Mouse (Mus musculus): ENCODE measurements around the gene Sept9. TPM values are rescaled to one million over a fixed set of nuclear protein-coding genes. Genes with fewer than 3 reads are reported as not detected.
A peak's percentile ranks its signal among the peaks of the same experiment; 100 is the strongest.

The Sept9 gene
- polyA plus RNA-seq, 1 experiment from 2014 or later = 40.8 TPM

DNA sequence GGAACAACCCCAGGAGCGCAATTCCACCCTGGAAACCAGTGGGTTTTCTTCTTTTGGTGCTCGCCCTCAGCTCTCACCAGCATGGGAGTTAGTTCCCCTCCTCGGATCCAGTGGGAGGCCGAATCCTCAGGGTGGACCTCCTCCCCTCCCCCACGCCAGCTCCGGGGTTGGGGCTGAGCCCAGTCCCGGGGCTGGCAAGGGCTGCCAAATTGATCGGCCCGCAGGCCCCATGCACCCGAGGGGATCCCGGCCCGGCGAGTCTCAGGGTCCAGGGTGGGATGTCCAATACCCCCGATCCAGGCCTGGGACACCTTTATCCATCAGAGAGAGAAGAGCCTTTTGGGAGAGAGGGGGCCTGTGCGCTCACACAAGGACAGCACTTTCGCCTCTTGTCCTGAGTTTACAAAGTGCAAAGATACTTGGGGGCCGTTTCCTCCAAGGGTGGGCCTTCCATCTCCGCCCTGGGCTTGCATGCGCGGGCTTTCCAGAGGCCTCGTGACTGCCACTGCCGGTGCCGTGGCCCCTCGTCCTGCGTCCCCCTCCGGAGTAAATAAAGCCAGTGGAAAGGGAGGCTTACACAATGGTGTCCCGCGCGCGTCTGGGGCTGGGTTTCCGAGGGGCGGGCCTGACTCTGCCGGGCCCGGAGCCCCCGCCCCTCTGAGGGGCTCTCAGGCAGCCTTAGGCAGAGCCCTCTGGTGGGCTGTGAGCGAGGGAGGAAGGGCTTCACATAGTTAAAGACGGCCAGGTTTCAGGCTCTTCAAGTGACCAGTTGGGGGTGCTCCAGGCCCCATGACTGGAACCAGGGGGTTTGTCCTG lies 67.7 kb downstream of the Sept9 start:
- under 1% methylated on average over 37 of the region's 37 CpGs for WGBS (ENCODE audit: insufficient replicate concordance)
- H3K27ac ChIP-seq (ENCODE audit: low read length) = no peak overlapping the region

DNA sequence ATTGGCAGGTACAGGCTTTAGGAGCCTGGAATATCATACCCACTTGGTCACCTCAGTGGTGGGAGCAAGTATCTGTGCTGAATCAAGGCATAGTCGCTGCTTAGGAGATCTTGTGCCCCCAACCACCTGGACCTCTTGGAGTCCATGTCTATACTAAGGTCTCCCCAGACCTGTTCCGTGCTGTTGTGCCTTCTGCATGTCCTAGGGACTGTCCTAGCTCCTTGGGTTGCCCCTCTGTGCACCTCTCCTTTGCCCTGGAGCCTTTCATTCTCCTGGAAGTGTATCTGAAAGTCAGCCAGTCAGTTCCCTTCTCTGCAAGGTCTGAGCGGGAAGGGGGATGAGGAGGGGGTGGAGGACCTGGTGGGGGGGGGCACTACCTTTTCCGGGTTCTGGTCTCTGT lies 68.4 kb downstream of the Sept9 start:
- no peak for ATAC-seq (ENCODE audit: low read depth)
- H3K9ac ChIP-seq (ENCODE audit: low read depth, low read length) = no peak overlapping the region
- H3K9me3 ChIP-seq (replicated peaks; ENCODE audit: control insufficient read depth, low read length) = no peaks in the 10 kb centered on the region
- no peak overlapping the region for H3K4me3 ChIP-seq (ENCODE audit: low read depth, low read length)
- H3K36me3 ChIP-seq (ENCODE audit: control insufficient read depth, insufficient read depth) = no peaks in the 10 kb centered on the region
- peaks cover 8% of the 10 kb centered on the region for H3K4me1 ChIP-seq (ENCODE audit: control insufficient read depth, low read depth, low read length)
- no peak overlapping the region for H3K4me2 ChIP-seq (ENCODE audit: low read depth, low read length)
- H3K27me3 ChIP-seq (ENCODE audit: control insufficient read depth, insufficient read depth, low read depth, low read length) = peaks cover 23% of the 10 kb centered on the region
- 18% methylated on average over 4 of the region's 4 CpGs for WGBS (ENCODE audit: insufficient replicate concordance)
- no peak overlapping the region for H3K27ac ChIP-seq (ENCODE audit: low read length)

More for the DNA sequence above, 67.7 kb downstream of the Sept9 start:
- H3K4me1 ChIP-seq (ENCODE audit: control insufficient read depth, low read depth, low read length) = peaks cover 8% of the 10 kb centered on the region
- H3K4me2 ChIP-seq (ENCODE audit: low read depth, low read length) = peak overlapping the region; percentile 64
- H3K9ac ChIP-seq (ENCODE audit: low read depth, low read length) = peak overlapping the region; percentile 48
- no peaks in the 10 kb centered on the region for H3K9me3 ChIP-seq (replicated peaks; ENCODE audit: control insufficient read depth, low read length)
- H3K27me3 ChIP-seq (ENCODE audit: control insufficient read depth, insufficient read depth, low read depth, low read length) = peaks cover 23% of the 10 kb centered on the region
- peak overlapping the region; percentile 58 for H3K4me3 ChIP-seq (ENCODE audit: low read depth, low read length)
- peak; percentile 41 for ATAC-seq (ENCODE audit: low read depth)
- H3K36me3 ChIP-seq (ENCODE audit: control insufficient read depth, insufficient read depth) = no peaks in the 10 kb centered on the region

DNA sequence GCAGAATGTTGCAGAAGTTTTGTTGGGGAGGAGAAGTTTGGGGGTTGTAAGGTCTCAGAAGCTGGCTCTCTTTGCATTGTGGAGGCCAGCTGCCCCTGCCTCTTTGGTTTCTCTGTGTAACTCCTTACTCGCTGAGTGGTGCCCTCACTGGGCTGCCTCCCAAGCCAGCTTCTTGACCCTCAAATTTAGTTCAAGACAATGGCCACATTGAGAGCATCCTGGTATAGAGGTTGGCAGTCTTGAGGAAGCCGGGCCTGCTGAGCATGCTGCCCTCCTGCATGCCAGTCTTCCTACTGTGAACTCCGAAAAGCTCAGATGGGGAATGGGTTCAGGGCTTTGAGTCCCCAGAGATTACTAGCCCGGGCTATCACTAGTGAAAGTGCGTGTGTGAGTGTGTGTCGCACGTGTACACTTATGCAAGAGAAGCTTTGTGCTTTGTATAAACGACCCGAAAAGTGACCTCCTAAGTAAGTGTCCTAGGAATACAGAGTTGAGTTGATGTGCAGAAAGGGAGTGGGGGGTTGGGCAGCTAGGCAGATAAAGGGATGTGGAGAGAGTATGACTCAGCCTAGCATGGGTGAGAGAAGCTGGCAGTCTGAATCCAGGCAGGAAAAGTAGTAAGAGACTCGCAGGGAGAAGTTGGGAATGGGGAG lies 69.0 kb downstream of the Sept9 start:
- no peak overlapping the region for H3K9ac ChIP-seq (ENCODE audit: low read depth, low read length)
- no peak overlapping the region for H3K27ac ChIP-seq (ENCODE audit: low read length)
- 51% methylated on average over 10 of the region's 10 CpGs for WGBS (ENCODE audit: insufficient replicate concordance)

DNA sequence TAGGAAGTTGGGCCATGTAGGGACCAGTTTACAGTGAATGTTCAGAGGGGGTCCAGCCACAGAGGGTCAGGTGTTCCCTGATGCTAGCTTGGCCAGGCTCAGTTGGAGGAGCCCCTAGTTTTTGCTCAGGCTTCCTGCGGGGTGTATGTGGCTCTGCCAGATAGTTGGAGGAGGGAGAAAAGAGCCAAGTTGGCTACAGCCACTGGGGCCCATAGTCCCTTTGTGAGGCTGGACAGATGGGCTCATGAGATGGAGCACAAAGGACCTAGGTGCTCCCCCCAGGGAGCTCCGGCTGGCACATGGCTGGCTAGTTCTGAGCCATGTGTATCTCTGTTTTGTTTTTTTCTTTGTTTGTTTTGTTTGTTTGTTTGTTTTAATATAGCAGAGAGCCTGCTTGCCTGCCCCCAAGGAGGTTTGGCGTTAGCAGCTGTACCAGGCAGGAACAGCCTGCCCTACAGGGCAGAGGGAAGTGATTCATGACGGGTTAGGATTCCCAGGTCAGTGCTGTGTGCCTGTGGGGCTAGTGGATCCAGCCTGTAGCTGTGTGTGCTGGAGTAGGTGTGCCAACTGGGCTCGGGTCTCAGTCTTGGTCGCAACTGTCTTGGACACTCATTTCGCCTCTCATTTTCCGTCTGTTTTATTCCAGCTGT lies 69.7 kb downstream of the Sept9 start:
- H3K4me1 ChIP-seq (ENCODE audit: control insufficient read depth, low read depth, low read length) = peaks cover 2% of the 10 kb centered on the region
- 60% methylated on average over 8 of the region's 8 CpGs for WGBS (ENCODE audit: insufficient replicate concordance)

More for the DNA sequence above, 69.0 kb downstream of the Sept9 start:
- ATAC-seq (ENCODE audit: low read depth) = no peak
- Histone ChIP-seq H3K4me3 (ENCODE audit: low read depth, low read length) (no peak overlapping the region), H3K36me3 (ENCODE audit: control insufficient read depth, insufficient read depth) (no peaks in the 10 kb centered on the region), H3K4me2 (ENCODE audit: low read depth, low read length) (no peak overlapping the region), H3K4me1 (ENCODE audit: control insufficient read depth, low read depth, low read length) (peaks cover 4% of the 10 kb centered on the region), H3K27me3 (ENCODE audit: control insufficient read depth, insufficient read depth, low read depth, low read length) (peaks cover 23% of the 10 kb centered on the region), H3K9me3 (replicated peaks; ENCODE audit: control insufficient read depth, low read length) (no peaks in the 10 kb centered on the region)

DNA sequence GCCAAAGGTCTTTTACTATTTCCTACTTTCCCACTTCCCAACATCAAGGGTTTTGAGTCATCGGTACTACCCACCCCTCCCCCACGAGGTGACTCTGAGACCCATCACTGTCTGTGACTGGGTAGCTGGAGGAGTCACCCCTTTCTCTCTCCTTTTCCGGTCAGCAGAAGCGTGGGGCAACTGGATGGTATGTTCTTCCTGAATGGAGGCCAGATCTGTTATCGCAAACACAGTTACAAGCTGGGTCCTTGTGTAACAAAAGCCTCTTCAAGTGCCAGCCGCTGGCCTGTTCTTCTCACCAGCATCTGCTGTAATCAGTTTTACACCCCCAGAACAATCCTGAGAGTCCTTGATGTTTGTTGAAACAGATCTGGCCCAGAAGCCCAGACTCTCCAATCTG lies 70.5 kb downstream of the Sept9 start:
- Histone ChIP-seq H3K9ac (ENCODE audit: low read depth, low read length) (no peak overlapping the region), H3K9me3 (replicated peaks; ENCODE audit: control insufficient read depth, low read length) (no peaks in the 10 kb centered on the region), H3K4me3 (ENCODE audit: low read depth, low read length) (no peak overlapping the region), H3K4me1 (ENCODE audit: control insufficient read depth, low read depth, low read length) (peaks cover 2% of the 10 kb centered on the region), H3K4me2 (ENCODE audit: low read depth, low read length) (no peak overlapping the region), H3K27me3 (ENCODE audit: control insufficient read depth, insufficient read depth, low read depth, low read length) (peaks cover 23% of the 10 kb centered on the region), H3K27ac (ENCODE audit: low read length) (no peak overlapping the region), H3K36me3 (ENCODE audit: control insufficient read depth, insufficient read depth) (no peaks in the 10 kb centered on the region)
- ATAC-seq (ENCODE audit: low read depth) = no peak
- 56% methylated on average over 6 of the region's 6 CpGs for WGBS (ENCODE audit: insufficient replicate concordance)

More for the DNA sequence above, 69.7 kb downstream of the Sept9 start:
- Histone ChIP-seq H3K27ac (ENCODE audit: low read length) (no peak overlapping the region), H3K4me3 (ENCODE audit: low read depth, low read length) (no peak overlapping the region), H3K9me3 (replicated peaks; ENCODE audit: control insufficient read depth, low read length) (no peaks in the 10 kb centered on the region), H3K4me2 (ENCODE audit: low read depth, low read length) (no peak overlapping the region), H3K9ac (ENCODE audit: low read depth, low read length) (no peak overlapping the region), H3K36me3 (ENCODE audit: control insufficient read depth, insufficient read depth) (no peaks in the 10 kb centered on the region), H3K27me3 (ENCODE audit: control insufficient read depth, insufficient read depth, low read depth, low read length) (peaks cover 23% of the 10 kb centered on the region)
- no peak for ATAC-seq (ENCODE audit: low read depth)

DNA sequence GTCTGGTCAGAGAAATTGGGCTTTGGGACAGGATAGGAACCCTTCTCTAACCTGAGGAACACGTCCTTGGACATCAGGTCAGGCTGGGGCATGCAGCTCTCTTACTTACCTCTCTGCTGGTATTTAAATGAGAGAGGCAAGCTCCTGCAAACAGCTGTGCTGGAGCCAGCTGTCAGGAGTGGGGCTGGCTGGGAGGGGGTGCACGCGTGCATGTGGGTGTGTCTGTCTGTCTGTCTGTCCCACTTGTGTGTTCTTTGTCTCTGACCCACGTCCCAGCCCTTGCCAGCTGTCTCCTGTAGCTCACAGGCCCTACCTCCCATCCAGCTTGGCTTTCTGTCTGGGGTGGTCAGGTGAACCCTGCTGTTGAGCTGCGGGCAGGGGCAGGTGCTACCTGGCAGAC lies 75.5 kb downstream of the Sept9 start:
- H3K4me2 ChIP-seq (ENCODE audit: low read depth, low read length) = no peak overlapping the region
- WGBS (ENCODE audit: insufficient replicate concordance) = 54% methylated on average over 5 of the region's 5 CpGs
- H3K36me3 ChIP-seq (ENCODE audit: control insufficient read depth, insufficient read depth) = no peaks in the 10 kb centered on the region
- no peaks in the 10 kb centered on the region for H3K27me3 ChIP-seq (ENCODE audit: control insufficient read depth, insufficient read depth, low read depth, low read length)
- ATAC-seq (ENCODE audit: low read depth) = no peak
- no peak overlapping the region for H3K27ac ChIP-seq (ENCODE audit: low read length)
- peaks cover 14% of the 10 kb centered on the region for H3K4me1 ChIP-seq (ENCODE audit: control insufficient read depth, low read depth, low read length)
- H3K4me3 ChIP-seq (ENCODE audit: low read depth, low read length) = no peak overlapping the region
- no peak overlapping the region for H3K9ac ChIP-seq (ENCODE audit: low read depth, low read length)
- H3K9me3 ChIP-seq (replicated peaks; ENCODE audit: control insufficient read depth, low read length) = no peaks in the 10 kb centered on the region

DNA sequence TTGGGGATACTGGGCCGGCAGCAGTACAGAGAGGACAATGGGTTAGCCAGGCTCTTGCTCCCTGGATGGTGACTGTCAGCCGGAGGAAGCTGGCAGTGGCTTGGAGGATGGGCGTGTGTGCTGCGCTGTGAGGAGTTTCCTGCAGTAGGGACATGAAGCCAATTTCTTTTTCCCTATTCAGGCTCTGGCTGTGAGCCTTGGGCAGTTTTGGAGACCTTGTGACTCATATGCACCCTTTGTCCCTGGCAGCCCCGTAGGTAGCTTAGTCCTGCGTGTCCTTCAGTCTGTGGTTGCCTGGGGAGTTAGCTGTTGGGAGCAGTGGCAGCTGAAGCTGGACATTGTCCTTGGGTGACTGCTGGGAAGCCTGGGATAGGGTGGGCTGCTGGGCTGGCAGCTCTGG lies 76.5 kb downstream of the Sept9 start:
- Histone ChIP-seq H3K9me3 (replicated peaks; ENCODE audit: control insufficient read depth, low read length) (no peaks in the 10 kb centered on the region), H3K9ac (ENCODE audit: low read depth, low read length) (no peak overlapping the region), H3K36me3 (ENCODE audit: control insufficient read depth, insufficient read depth) (no peaks in the 10 kb centered on the region), H3K27ac (ENCODE audit: low read length) (no peak overlapping the region), H3K4me3 (ENCODE audit: low read depth, low read length) (no peak overlapping the region), H3K4me1 (ENCODE audit: control insufficient read depth, low read depth, low read length) (peaks cover 18% of the 10 kb centered on the region), H3K4me2 (ENCODE audit: low read depth, low read length) (no peak overlapping the region), H3K27me3 (ENCODE audit: control insufficient read depth, insufficient read depth, low read depth, low read length) (no peaks in the 10 kb centered on the region)
- WGBS (ENCODE audit: insufficient replicate concordance) = 37% methylated on average over 6 of the region's 6 CpGs
- ATAC-seq (ENCODE audit: low read depth) = no peak

DNA sequence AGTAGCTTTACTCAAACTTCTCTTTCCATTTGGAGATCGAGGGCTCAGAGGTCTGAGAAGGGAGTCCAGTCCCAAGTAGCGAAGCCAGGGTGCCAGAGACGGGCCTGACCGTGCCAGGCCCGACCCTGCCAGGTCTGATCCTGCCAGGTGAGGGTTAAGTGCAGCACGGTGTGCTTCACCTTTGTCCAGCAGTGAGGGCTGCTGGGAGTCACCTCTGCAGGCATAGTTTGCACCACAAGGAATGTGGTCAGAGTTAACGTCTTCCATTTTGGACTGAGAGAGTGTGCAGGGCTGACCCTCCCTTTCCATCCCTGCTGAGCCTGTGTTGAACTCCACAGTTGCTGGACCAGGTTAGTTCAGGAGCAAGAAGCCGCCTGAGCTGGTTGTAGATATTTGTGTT lies 77.5 kb downstream of the Sept9 start:
- ATAC-seq (ENCODE audit: low read depth) = no peak
- H3K4me2 ChIP-seq (ENCODE audit: low read depth, low read length) = no peak overlapping the region
- H3K9me3 ChIP-seq (replicated peaks; ENCODE audit: control insufficient read depth, low read length) = no peaks in the 10 kb centered on the region
- H3K27me3 ChIP-seq (ENCODE audit: control insufficient read depth, insufficient read depth, low read depth, low read length) = no peaks in the 10 kb centered on the region
- no peak overlapping the region for H3K27ac ChIP-seq (ENCODE audit: low read length)
- no peaks in the 10 kb centered on the region for H3K36me3 ChIP-seq (ENCODE audit: control insufficient read depth, insufficient read depth)
- 56% methylated on average over 8 of the region's 8 CpGs for whole genome bisulfite sequencing (ENCODE audit: insufficient replicate concordance)
- no peak overlapping the region for H3K9ac ChIP-seq (ENCODE audit: low read depth, low read length)
- peaks cover 18% of the 10 kb centered on the region for H3K4me1 ChIP-seq (ENCODE audit: control insufficient read depth, low read depth, low read length)
- no peak overlapping the region for H3K4me3 ChIP-seq (ENCODE audit: low read depth, low read length)

DNA sequence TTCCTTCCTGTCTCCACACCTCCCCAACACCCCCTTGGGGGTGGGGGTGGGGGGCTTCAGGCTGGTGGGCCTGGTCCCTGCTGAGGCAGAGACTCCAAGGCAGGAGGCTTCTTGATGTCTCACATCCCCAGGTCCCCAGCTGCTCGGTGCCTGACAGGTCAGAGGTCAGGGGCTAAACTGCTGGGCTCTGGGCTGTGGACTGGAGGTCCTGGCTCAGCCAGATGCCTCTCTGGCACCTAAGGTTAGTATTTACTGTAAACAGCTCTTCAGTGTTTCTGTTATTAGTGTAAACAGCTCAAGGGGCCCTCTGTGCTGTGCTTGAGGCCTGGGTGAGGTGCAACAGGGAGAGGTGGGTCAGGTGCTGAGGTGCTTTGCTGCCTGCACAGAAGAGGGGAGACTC lies 78.7 kb downstream of the Sept9 start:
- Histone ChIP-seq H3K4me1 (ENCODE audit: control insufficient read depth, low read depth, low read length) (peaks cover 21% of the 10 kb centered on the region), H3K4me3 (ENCODE audit: low read depth, low read length) (no peak overlapping the region), H3K27ac (ENCODE audit: low read length) (no peak overlapping the region), H3K9me3 (replicated peaks; ENCODE audit: control insufficient read depth, low read length) (no peaks in the 10 kb centered on the region), H3K36me3 (ENCODE audit: control insufficient read depth, insufficient read depth) (no peaks in the 10 kb centered on the region), H3K9ac (ENCODE audit: low read depth, low read length) (no peak overlapping the region), H3K27me3 (ENCODE audit: control insufficient read depth, insufficient read depth, low read depth, low read length) (no peaks in the 10 kb centered on the region), H3K4me2 (ENCODE audit: low read depth, low read length) (no peak overlapping the region)
- WGBS (ENCODE audit: insufficient replicate concordance) = 50% methylated on average over 1 of the region's 1 CpGs
- no peak for ATAC-seq (ENCODE audit: low read depth)

All from liver, embryonic 16.5 days (tissue).